Mouse (Mus musculus) intestine, embryonic 14.5 days (tissue): ENCODE measurements around the gene Cdca4. TPM values are rescaled to one million over a fixed set of nuclear protein-coding genes. Genes with fewer than 3 reads are reported as not detected.
A peak's percentile ranks its signal among the peaks of the same experiment; 100 is the strongest.

ENCODE experiments used
- ATAC-seq: fragments of 200-750 bp; cut with Nextera tagmentation; replicated peaks from 2 replicates; pipeline ENCODE4 v1.8.0; 2017; ENCODE audit warnings: low read depth, moderate number of reproducible peaks, moderate TSS enrichment, moderate library complexity; ENCODE audit not compliant: low FRiP score, low TSS enrichment
- DNase-seq: peaks from one replicate; pipeline ENCODE4 v3.0.0-alpha.2; 2018; ENCODE audit warnings: low spot score
- H3K27ac ChIP-seq: fragments of 300-500 bp; sonication (generic); 2 replicates; pipeline ENCODE4 v1.5.1; 2014; ENCODE audit warnings: low read depth, mild to moderate bottlenecking, control low read depth
- H3K27me3 ChIP-seq: fragments of 300-500 bp; sonication (generic); replicated peaks from 2 replicates; pipeline ENCODE4 v1.6.1; 2014; ENCODE audit warnings: low read length, control low read depth; ENCODE audit not compliant: control insufficient read depth, insufficient read depth
- H3K36me3 ChIP-seq: fragments of 300-500 bp; sonication (generic); 2 replicates; pipeline ENCODE4 v1.6.1; 2014; ENCODE audit warnings: low read length, control low read depth; ENCODE audit not compliant: control insufficient read depth, insufficient read depth
- H3K4me1 ChIP-seq: fragments of 300-500 bp; sonication (generic); replicated peaks from 2 replicates; pipeline ENCODE4 v1.6.1; 2014; ENCODE audit warnings: low read length, control low read depth, mixed read lengths; ENCODE audit not compliant: control insufficient read depth, insufficient read depth
- H3K4me2 ChIP-seq: fragments of 300-500 bp; sonication (generic); 2 replicates; pipeline ENCODE4 v1.6.1; 2014; ENCODE audit warnings: low read length
- H3K4me3 ChIP-seq: fragments of 300-500 bp; sonication (generic); 2 replicates; pipeline ENCODE4 v1.5.1; 2014; ENCODE audit warnings: low read depth, low read length, control low read depth, mixed read lengths
- H3K9ac ChIP-seq: fragments of 300-500 bp; sonication (generic); 2 replicates; pipeline ENCODE4 v1.6.1; 2014; ENCODE audit warnings: mild to moderate bottlenecking, low read length
- H3K9me3 ChIP-seq: fragments of 300-500 bp; sonication (generic); 2 replicates; pipeline ENCODE4 v1.6.1; 2016; ENCODE audit warnings: low read length, control low read depth; ENCODE audit not compliant: control insufficient read depth
- WGBS: fragments of 180-500 bp; shearing (Covaris S2); extraction: QIAGEN DNeasy Blood & Tissue Kit; methylation state at CpG from one replicate; pipeline ENCODE4 v1.1.7; 2014; 5-methylcytosine and 5-hydroxymethylcytosine counted together
- polyA plus RNA-seq: library from polyadenylated mRNA; unstranded; fragments of >200 nt; fragmentation: Nextera tagmentation; extraction: Ambion mirVana; gene quantifications from 2 replicates; pipeline ENCODE4 v1.2.1, GENCODE M21; 2014

Cdca4 gene
- 116 and 126 TPM in 2 replicates for polyA plus RNA-seq

- ATAC-seq = peak; percentile 97
- H3K4me2 ChIP-seq = peak within 1 kb of the TSS; percentile 73
Observed at GRCm38 (mm10) chr12:112829244-112829864, at the start of gene Cdca4. Cdca4 (minus strand) TSS chr12:112829423.

DNA sequence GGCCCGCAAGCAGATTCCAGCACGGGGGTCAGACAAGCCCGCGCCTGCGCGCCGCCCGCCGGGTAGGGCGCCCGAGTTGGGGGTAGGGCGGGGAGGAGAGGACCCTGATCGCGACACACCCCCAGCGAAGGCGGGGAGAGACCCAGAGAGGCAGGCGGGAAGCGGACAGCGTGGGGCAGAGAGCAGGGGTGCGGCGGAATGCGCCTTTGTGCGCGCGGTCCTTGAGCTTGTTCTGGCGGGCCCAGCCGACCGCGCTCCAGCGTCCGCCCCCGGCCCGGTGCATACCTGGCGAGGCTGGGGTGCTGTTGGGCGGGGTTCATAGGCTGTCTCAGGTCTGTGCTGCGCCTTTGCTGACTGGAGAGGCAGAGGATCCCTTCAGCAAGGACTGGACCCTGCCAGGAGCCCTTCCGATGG lies 48.4 kb upstream of the Cdca4 start:
- WGBS = under 1% methylated on average over 36 of the region's 37 CpGs
- H3K9ac ChIP-seq = peak overlapping the region; percentile 39
- no peak overlapping the region for H3K27ac ChIP-seq
- DNase-seq (peak; percentile 70), ATAC-seq (peak; percentile 25)
- no peaks in the 10 kb centered on the region for H3K9me3 ChIP-seq
- H3K36me3 ChIP-seq = no peaks in the 10 kb centered on the region
- peaks cover 25% of the 10 kb centered on the region for H3K4me1 ChIP-seq
- H3K4me3 ChIP-seq = peak overlapping the region; percentile 37
- H3K4me2 ChIP-seq = peak overlapping the region; percentile 80
- H3K27me3 ChIP-seq = peaks cover 56% of the 10 kb centered on the region

More at GRCm38 (mm10) chr12:112829244-112829864, at the start of gene Cdca4:
- H3K9me3 ChIP-seq = no peaks in the 10 kb centered on the region
- WGBS = under 1% methylated on average over 65 of the region's 72 CpGs
- H3K27me3 ChIP-seq = no peaks in the 10 kb centered on the region
- peak within 1 kb of the TSS; percentile 99 for H3K4me3 ChIP-seq
- DNase-seq = peak; percentile 97
- H3K36me3 ChIP-seq = peaks cover 33% of the 10 kb centered on the region
- H3K27ac ChIP-seq = peak within 1 kb of the TSS; percentile 90
- peaks cover 29% of the 10 kb centered on the region for H3K4me1 ChIP-seq
- peak within 1 kb of the TSS; percentile 97 for H3K9ac ChIP-seq

DNA sequence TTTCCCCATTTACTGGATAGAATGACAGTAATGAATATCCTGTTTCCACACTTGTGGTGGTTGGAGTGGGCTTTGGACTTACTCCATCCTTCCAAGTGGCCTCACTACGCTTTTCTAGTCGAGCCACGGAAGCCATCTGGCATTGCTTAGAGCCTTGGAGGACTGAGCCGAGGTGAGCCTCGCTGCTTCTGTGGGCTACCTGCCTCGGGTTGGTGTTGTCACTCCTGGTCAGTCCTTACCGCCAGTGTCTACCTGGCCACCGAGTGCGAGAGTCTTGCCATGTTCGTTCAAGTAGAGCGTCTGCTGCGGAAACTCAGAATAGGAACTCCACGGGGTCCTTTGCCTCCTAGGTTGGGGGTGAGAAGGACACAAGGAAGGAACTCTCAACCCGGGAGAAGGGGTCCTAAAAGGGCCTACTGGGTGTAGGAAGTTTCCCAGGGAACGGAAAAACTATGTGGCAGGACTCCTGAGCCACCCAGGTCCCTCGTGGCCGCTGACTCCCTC lies 47.9 kb upstream of the Cdca4 start:
- Histone ChIP-seq H3K4me3 (peak overlapping the region; percentile 37), H3K4me2 (peak overlapping the region; percentile 80), H3K36me3 (no peaks in the 10 kb centered on the region), H3K9ac (peak overlapping the region; percentile 39), H3K9me3 (no peaks in the 10 kb centered on the region), H3K27me3 (peaks cover 56% of the 10 kb centered on the region), H3K27ac (no peak overlapping the region), H3K4me1 (peaks cover 25% of the 10 kb centered on the region)
- ATAC-seq = no peak
- peak; percentile 72 for DNase-seq
- 4% methylated on average over 17 of the region's 17 CpGs for WGBS

GRCm38 (mm10) chr12:112876332-112877072 lies 47.3 kb upstream of the Cdca4 start:
- Histone ChIP-seq H3K4me1 (peaks cover 25% of the 10 kb centered on the region), H3K4me3 (0 out of 2 replicates have a peak overlapping the region, but pooled peaks have one; percentile 2), H3K9me3 (no peaks in the 10 kb centered on the region), H3K27me3 (peaks cover 56% of the 10 kb centered on the region), H3K27ac (no peak overlapping the region), H3K36me3 (no peaks in the 10 kb centered on the region), H3K4me2 (peak overlapping the region; percentile 80), H3K9ac (no peak overlapping the region)
- DNase-seq (peak; percentile 75), ATAC-seq (peak; percentile 22; the same call in 1 of the 2 replicates)
- 5% methylated on average over 28 of the region's 28 CpGs for WGBS

GRCm38 (mm10) chr12:112875225-112876013 lies 46.2 kb upstream of the Cdca4 start:
- Histone ChIP-seq H3K9me3 (no peaks in the 10 kb centered on the region), H3K27ac (no peak overlapping the region), H3K4me2 (no peak overlapping the region), H3K4me3 (no peak overlapping the region), H3K27me3 (peaks cover 57% of the 10 kb centered on the region), H3K36me3 (no peaks in the 10 kb centered on the region), H3K9ac (no peak overlapping the region), H3K4me1 (peaks cover 25% of the 10 kb centered on the region)
- ATAC-seq = peak; percentile 42
- DNase-seq = peak; percentile 95
- 26% methylated on average over 16 of the region's 16 CpGs for WGBS

GRCm38 (mm10) chr12:112874199-112874598 lies 45.0 kb upstream of the Cdca4 start:
- Histone ChIP-seq H3K9ac (no peak overlapping the region), H3K4me3 (peak overlapping the region; percentile 14; the same call in 1 of the 2 replicates), H3K36me3 (no peaks in the 10 kb centered on the region), H3K27me3 (peaks cover 58% of the 10 kb centered on the region), H3K4me1 (peaks cover 28% of the 10 kb centered on the region), H3K27ac (no peak overlapping the region), H3K9me3 (no peaks in the 10 kb centered on the region), H3K4me2 (peak overlapping the region; percentile 38)
- 18% methylated on average over 22 of the region's 22 CpGs for WGBS
- DNase-seq = no peak
- no peak for ATAC-seq

GRCm38 (mm10) chr12:112873452-112874190 lies 44.4 kb upstream of the Cdca4 start:
- 20% methylated on average over 18 of the region's 18 CpGs for WGBS
- Histone ChIP-seq H3K36me3 (no peaks in the 10 kb centered on the region), H3K9ac (no peak overlapping the region), H3K9me3 (no peaks in the 10 kb centered on the region), H3K4me2 (peak overlapping the region; percentile 38), H3K27me3 (peaks cover 53% of the 10 kb centered on the region), H3K4me1 (peaks cover 32% of the 10 kb centered on the region), H3K4me3 (peak overlapping the region; percentile 14; the same call in 1 of the 2 replicates), H3K27ac (no peak overlapping the region)
- ATAC-seq (no peak), DNase-seq (peak; percentile 80)
